Mouse (Mus musculus): Measurements from ENCODE around the gene Mip. TPM values are rescaled to one million over a fixed set of nuclear protein-coding genes. Genes with fewer than 3 reads are reported as not detected.
"Not testable (repeated sequence)": the region's sequence is repeated elsewhere in the genome, so short reads cannot be mapped to it uniquely, and the experiment has no call there.

The Mip gene
- polyA plus RNA-seq, 1 experiment from 2014 or later, result 0.33 TPM

- Histone ChIP-seq H3K4me1 (peaks cover 24% of the 10 kb centered on the region), H3K36me3 (peaks cover 81% of the 10 kb centered on the region), H3K27me3 (ENCODE audit: low read depth, poor library complexity, severe bottlenecking) (no peaks in the 10 kb centered on the region), H3K27ac (no peak overlapping the region), H3K4me3 (no peak overlapping the region), H3K9me3 (replicated peaks) (no peaks in the 10 kb centered on the region)
- no peak for DNase-seq (ENCODE audit: low spot score)
- WGBS, result 88% methylated on average over 4 of the region's 4 CpGs
These were observed 13.5 kb downstream of the Mip start for GRCm38 (mm10) chr10:128239140-128239539.

DNA sequence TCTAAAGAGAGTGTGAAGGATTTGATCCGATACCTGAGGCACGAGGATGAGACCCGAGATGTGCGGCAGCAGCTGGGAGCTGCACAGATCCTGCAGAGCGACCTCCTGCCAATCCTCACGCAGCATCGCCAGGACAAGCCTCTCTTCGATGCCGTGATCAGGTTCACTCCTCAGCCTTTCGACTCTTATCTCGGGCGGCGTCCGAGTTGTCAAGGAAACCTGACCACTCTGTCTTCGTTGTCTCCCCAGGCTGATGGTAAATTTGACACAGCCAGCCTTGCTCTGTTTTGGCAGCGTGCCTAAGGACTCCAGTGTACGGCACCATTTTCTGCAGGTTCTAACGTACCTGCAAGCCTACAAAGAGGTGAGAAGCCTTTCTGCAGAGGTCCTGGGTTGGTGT, 14.5 kb downstream of the Mip start:
- Histone ChIP-seq H3K36me3 (peaks cover 85% of the 10 kb centered on the region), H3K27me3 (ENCODE audit: low read depth, poor library complexity, severe bottlenecking) (no peaks in the 10 kb centered on the region), H3K4me1 (peaks cover 21% of the 10 kb centered on the region), H3K9me3 (replicated peaks) (no peaks in the 10 kb centered on the region), H3K27ac (no peak overlapping the region), H3K4me3 (no peak overlapping the region)
- WGBS, result 93% methylated on average over 18 of the region's 18 CpGs
- no peak for DNase-seq (ENCODE audit: low spot score)

- H3K4me3 ChIP-seq, result no peak overlapping the region
- peaks cover 98% of the 10 kb centered on the region for H3K36me3 ChIP-seq
- no peaks in the 10 kb centered on the region for H3K9me3 ChIP-seq (replicated peaks)
- H3K27ac ChIP-seq, result no peak overlapping the region
- DNase-seq (ENCODE audit: low spot score), result no peak
- peaks cover under 1% of the 10 kb centered on the region; the same call in 1 of the 2 replicates for H3K4me1 ChIP-seq
- WGBS, result 96% methylated on average over 8 of the region's 8 CpGs
- H3K27me3 ChIP-seq (ENCODE audit: low read depth, poor library complexity, severe bottlenecking), result no peaks in the 10 kb centered on the region
These were observed 17.6 kb downstream of the Mip start for GRCm38 (mm10) chr10:128243252-128243651.

- no peaks in the 10 kb centered on the region for H3K4me1 ChIP-seq
- H3K27ac ChIP-seq, result no peak overlapping the region
- 97% methylated on average over 15 of the region's 15 CpGs for WGBS
- H3K4me3 ChIP-seq, result no peak overlapping the region
- H3K9me3 ChIP-seq (replicated peaks), result no peaks in the 10 kb centered on the region
- DNase-seq (ENCODE audit: low spot score), result no peak
- H3K27me3 ChIP-seq (ENCODE audit: low read depth, poor library complexity, severe bottlenecking), result no peaks in the 10 kb centered on the region
- H3K36me3 ChIP-seq, result peaks cover 100% of the 10 kb centered on the region
These were observed 18.5 kb downstream of the Mip start for GRCm38 (mm10) chr10:128244121-128244520.

- 88% methylated on average over 17 of the region's 17 CpGs for WGBS
- DNase-seq (ENCODE audit: low spot score), result no peak
These were observed 21.5 kb downstream of the Mip start for GRCm38 (mm10) chr10:128247020-128247732.

GRCm38 (mm10) chr10:128250565-128250964, 24.9 kb downstream of the Mip start:
- 94% methylated on average over 13 of the region's 13 CpGs for WGBS
- DNase-seq (ENCODE audit: low spot score), result no peak
- no peaks in the 10 kb centered on the region for H3K27me3 ChIP-seq (ENCODE audit: low read depth, poor library complexity, severe bottlenecking)
- H3K4me3 ChIP-seq, result no peak overlapping the region
- no peak overlapping the region for H3K27ac ChIP-seq
- H3K4me1 ChIP-seq, result no peaks in the 10 kb centered on the region
- peaks cover 91% of the 10 kb centered on the region for H3K36me3 ChIP-seq
- H3K9me3 ChIP-seq (replicated peaks), result no peaks in the 10 kb centered on the region

More at GRCm38 (mm10) chr10:128247020-128247732, 21.5 kb downstream of the Mip start:
- Histone ChIP-seq H3K4me3 (no peak overlapping the region), H3K27me3 (ENCODE audit: low read depth, poor library complexity, severe bottlenecking) (no peaks in the 10 kb centered on the region), H3K4me1 (no peaks in the 10 kb centered on the region), H3K36me3 (peaks cover 100% of the 10 kb centered on the region), H3K27ac (no peak overlapping the region), H3K9me3 (replicated peaks) (no peaks in the 10 kb centered on the region)

- Histone ChIP-seq H3K4me3 (no peak within 1 kb of the TSS), H3K36me3 (peaks cover 59% of the 10 kb centered on the region)
These were observed 28.1 kb downstream of the Mip start, which contains the start of gene Apon for GRCm38 (mm10) chr10:128253677-128254255. Gene Apon, plus strand, starts transcription at chr10:128254096.

DNA sequence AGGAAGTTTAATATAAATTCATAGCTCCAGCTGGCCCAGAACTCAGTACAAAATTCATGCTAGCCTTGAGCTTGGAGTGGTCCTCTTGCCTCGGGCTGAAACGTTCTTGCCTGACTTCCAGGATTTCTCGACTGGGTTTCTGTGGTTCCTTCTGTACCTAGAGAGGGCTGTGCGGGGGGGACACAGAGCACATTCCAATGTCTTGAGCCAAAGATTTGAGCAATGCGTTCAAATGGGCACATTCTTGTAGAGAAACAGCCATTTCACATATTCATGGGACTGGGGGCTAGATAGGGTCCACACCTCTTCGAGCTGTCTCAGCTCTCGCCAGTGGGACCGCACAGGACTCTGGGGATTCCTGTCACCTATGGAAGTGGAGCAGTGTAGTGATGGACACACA, 30.3 kb downstream of the Mip start:
- 87% methylated on average over 8 of the region's 8 CpGs for WGBS
- H3K9me3 ChIP-seq (replicated peaks), result no peaks in the 10 kb centered on the region
- H3K27ac ChIP-seq, result no peak overlapping the region
- no peak for DNase-seq (ENCODE audit: low spot score)
- peaks cover 37% of the 10 kb centered on the region for H3K36me3 ChIP-seq
- H3K4me1 ChIP-seq, result no peaks in the 10 kb centered on the region
- H3K27me3 ChIP-seq (ENCODE audit: low read depth, poor library complexity, severe bottlenecking), result no peaks in the 10 kb centered on the region
- H3K4me3 ChIP-seq, result no peak overlapping the region

More at GRCm38 (mm10) chr10:128253677-128254255, 28.1 kb downstream of the Mip start, which contains the start of gene Apon:
- H3K9me3 ChIP-seq (replicated peaks), result no peaks in the 10 kb centered on the region
- no peaks in the 10 kb centered on the region for H3K4me1 ChIP-seq
- no peak for DNase-seq (ENCODE audit: low spot score)
- H3K27me3 ChIP-seq (ENCODE audit: low read depth, poor library complexity, severe bottlenecking), result no peaks in the 10 kb centered on the region
- no peak within 1 kb of the TSS for H3K27ac ChIP-seq
- 96% methylated on average over 4 of the region's 4 CpGs for WGBS

- WGBS, result 81% methylated on average over 8 of the region's 8 CpGs
These were observed 30.7 kb downstream of the Mip start for GRCm38 (mm10) chr10:128256328-128256727.

DNA sequence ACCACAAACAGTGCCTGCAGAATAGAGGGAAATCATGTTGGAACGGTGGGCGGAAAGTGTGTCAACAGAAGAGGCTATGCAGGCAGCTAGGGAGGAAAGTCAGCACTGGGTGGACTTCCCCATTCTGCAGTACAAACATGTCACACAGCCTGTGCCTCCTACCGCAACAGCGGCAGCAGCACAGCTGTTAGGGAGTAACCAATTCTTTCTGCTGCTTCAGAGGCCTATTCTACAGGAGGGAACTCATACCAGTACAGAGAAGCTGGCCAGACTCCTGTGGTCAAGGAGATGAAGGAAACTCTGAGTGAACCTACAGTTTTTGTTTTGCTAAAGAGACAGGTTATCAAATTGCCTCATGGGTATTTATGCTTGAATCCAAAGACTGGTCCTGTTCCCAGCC, 33.3 kb downstream of the Mip start:
- peaks cover 11% of the 10 kb centered on the region for H3K36me3 ChIP-seq
- no peak overlapping the region for H3K27ac ChIP-seq
- H3K4me3 ChIP-seq, result no peak overlapping the region
- no peaks in the 10 kb centered on the region for H3K4me1 ChIP-seq
- no peaks in the 10 kb centered on the region for H3K9me3 ChIP-seq (replicated peaks)
- no peak for DNase-seq (ENCODE audit: low spot score)
- H3K27me3 ChIP-seq (ENCODE audit: low read depth, poor library complexity, severe bottlenecking), result no peaks in the 10 kb centered on the region
- 91% methylated on average over 4 of the region's 4 CpGs for WGBS

More at GRCm38 (mm10) chr10:128256328-128256727, 30.7 kb downstream of the Mip start:
- no peak overlapping the region for H3K4me3 ChIP-seq
- H3K27me3 ChIP-seq (ENCODE audit: low read depth, poor library complexity, severe bottlenecking), result no peaks in the 10 kb centered on the region
- DNase-seq (ENCODE audit: low spot score), result no peak
- H3K36me3 ChIP-seq, result peaks cover 33% of the 10 kb centered on the region
- no peaks in the 10 kb centered on the region for H3K9me3 ChIP-seq (replicated peaks)
- H3K27ac ChIP-seq, result no peak overlapping the region
- H3K4me1 ChIP-seq, result no peaks in the 10 kb centered on the region

GRCm38 (mm10) chr10:128259946-128260345, 34.3 kb downstream of the Mip start:
- Histone ChIP-seq H3K27ac (no peak overlapping the region), H3K4me3 (no peak overlapping the region), H3K4me1 (no peaks in the 10 kb centered on the region), H3K27me3 (ENCODE audit: low read depth, poor library complexity, severe bottlenecking) (no peaks in the 10 kb centered on the region), H3K36me3 (peaks cover 2% of the 10 kb centered on the region; the same call in 1 of the 2 replicates), H3K9me3 (replicated peaks) (no peaks in the 10 kb centered on the region)
- 89% methylated on average over 5 of the region's 5 CpGs for WGBS
- DNase-seq (ENCODE audit: low spot score), result no peak

DNA sequence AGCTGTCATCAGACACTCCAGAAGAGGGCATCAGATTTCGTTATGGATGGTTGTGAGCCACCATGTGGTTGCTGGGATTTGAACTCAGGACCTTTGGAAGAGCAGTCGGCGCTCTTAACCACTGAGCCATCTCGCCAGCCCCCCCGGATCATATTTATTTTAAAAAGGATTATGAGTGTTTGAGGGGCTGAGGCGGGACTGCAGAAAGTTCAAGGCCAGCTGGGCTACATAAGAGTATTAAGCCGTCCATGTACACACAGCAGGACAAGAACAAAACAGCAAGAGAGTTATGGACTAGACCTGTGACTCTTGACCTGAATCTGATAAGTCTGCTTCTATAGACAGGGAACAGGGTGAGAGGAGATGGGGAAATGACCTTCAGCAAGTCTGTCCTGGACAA, 34.7 kb downstream of the Mip start:
- whole genome bisulfite sequencing, result 91% methylated on average over 7 of the region's 7 CpGs
- not testable (repeated sequence) for H3K27ac ChIP-seq, H3K4me1 ChIP-seq

DNA sequence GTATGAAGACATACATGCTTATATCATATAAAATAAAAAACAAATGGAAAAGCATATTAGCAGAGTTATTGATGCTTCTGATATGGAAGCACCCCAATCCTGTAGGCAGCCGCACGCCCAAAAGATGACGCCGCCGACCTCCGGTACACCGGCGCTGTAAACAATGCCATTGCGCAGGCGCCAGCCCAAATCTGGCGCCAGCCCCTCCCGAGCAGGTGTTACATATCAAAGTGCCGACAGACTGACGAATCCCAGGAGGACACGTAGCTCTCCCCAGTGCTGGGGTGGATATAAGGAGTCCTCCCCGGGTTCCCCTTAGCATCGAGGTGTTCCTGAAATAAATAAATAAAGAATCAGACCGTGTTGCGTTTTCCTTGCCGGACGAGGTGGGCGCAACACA, 36.7 kb downstream of the Mip start:
- Histone ChIP-seq H3K4me3 (no peak overlapping the region), H3K36me3 (no peaks in the 10 kb centered on the region), H3K9me3 (replicated peaks) (no peaks in the 10 kb centered on the region), H3K27me3 (ENCODE audit: low read depth, poor library complexity, severe bottlenecking) (no peaks in the 10 kb centered on the region), H3K27ac (no peak overlapping the region), H3K4me1 (no peaks in the 10 kb centered on the region)
- DNase-seq (ENCODE audit: low spot score), result no peak
- 79% methylated on average over 22 of the region's 22 CpGs for WGBS

More for the DNA sequence above, 34.7 kb downstream of the Mip start:
- not testable (repeated sequence) for H3K27me3 ChIP-seq (ENCODE audit: low read depth, poor library complexity, severe bottlenecking); H3K36me3 ChIP-seq; H3K9me3 ChIP-seq (replicated peaks); H3K4me3 ChIP-seq; DNase-seq (ENCODE audit: low spot score)
